Mouse (Mus musculus): Measurements from ENCODE around the gene Olfr53. TPM values are rescaled to one million over a fixed set of nuclear protein-coding genes. Genes with fewer than 3 reads are reported as not detected.
"Not testable (repeated sequence)": the region's sequence is repeated elsewhere in the genome, so short reads cannot be mapped to it uniquely, and the experiment has no call there.

Gene Olfr53
- polyA plus RNA-seq (2017; shearing (Covaris generic)) = not detected

- ATAC-seq = no peak
Measured at GRCm38 (mm10) chr7:140646152-140646551, at the start of gene Olfr53. TSS of gene Olfr53 (plus strand) at chr7:140646452.

GRCm38 (mm10) chr7:140600969-140601368, 45.3 kb upstream of the Olfr53 start, which contains the start of gene Olfr46:
TSS of gene Olfr46 (plus strand) at chr7:140601269.
- not testable (repeated sequence) for ATAC-seq

GRCm38 (mm10) chr7:140628670-140629069, 17.6 kb upstream of the Olfr53 start, which contains the start of gene Olfr61:
TSS of gene Olfr61 (plus strand) at chr7:140628970.
- ATAC-seq = not testable (repeated sequence)

GRCm38 (mm10) chr7:140630559-140630958, 15.7 kb upstream of the Olfr53 start:
- no peak for ATAC-seq

DNA sequence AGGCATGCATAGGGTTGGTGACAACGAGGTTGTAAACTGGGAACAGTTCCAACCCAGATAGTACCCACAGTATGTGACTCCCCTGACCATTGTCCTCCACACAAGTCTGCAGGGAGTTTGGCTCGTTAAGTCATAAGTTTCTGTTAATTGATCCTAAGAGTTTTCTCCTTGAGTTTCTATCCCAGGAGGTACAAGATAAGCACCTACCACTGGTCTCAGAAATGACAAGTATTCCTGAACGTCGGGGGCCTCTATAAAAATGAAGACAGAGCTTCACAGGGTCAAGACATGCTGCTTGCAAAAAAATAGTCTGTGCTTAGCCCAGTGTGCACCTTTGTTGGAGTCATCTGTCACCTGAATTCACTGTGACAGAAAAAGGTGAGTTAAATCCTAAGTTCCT, 13.4 kb downstream of the Olfr53 start, which contains the start of gene Olfr539:
Gene Olfr539, plus strand, starts transcription at position 301 of the 400 bp plus-strand sequence.
- no peak for ATAC-seq

GRCm38 (mm10) chr7:140670693-140671092, 24.4 kb downstream of the Olfr53 start:
- not testable (repeated sequence) for ATAC-seq

- no peak for ATAC-seq
Measured at GRCm38 (mm10) chr7:140675863-140676262, 29.6 kb downstream of the Olfr53 start.

- ATAC-seq = not testable (repeated sequence)
Measured at GRCm38 (mm10) chr7:140679591-140679990, 33.3 kb downstream of the Olfr53 start.

DNA sequence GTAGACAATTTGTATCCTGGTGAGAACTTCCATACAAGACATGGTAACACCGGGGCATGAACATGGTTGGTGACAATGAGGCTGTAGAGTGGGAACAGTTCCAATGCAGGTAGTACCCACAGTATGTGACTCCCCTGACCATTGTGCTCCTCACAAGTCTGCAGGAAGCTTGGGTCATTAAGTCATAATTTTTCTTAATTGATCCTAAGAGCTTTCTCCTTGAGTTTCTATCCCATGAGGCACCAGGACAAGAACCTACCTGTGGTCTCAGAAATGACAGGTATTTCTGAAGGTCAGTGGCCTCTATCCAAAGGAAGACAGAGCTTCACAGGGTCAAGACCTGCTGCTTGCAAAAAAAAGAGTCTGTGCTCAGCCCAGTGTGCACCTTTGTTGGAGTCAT, 35.4 kb downstream of the Olfr53 start, which contains the start of gene Olfr45:
Gene Olfr45, plus strand, starts transcription at position 301 of the 400 bp plus-strand sequence.
- no peak for ATAC-seq

GRCm38 (mm10) chr7:140696967-140697366, 50.7 kb downstream of the Olfr53 start, which contains the start of gene Olfr541:
TSS of gene Olfr541 (plus strand) at chr7:140697267.
- ATAC-seq = no peak

Other genes with a start within 250 kb of the Olfr53 start
- not detected for gene Olfr531, start 243.5 kb upstream of the Olfr53 start, polyA plus RNA-seq (2017; shearing (Covaris generic))
- not detected for gene Olfr532, start 224.8 kb upstream of the Olfr53 start, polyA plus RNA-seq (2017; shearing (Covaris generic))
- under 1 TPM in 1 of 3 experiments, not detected in 2; 0.19 TPM for gene Olfr533, start 183.1 kb upstream of the Olfr53 start, polyA plus RNA-seq (2017; shearing (Covaris generic))
- gene Olfr535, start 162.2 kb upstream of the Olfr53 start, polyA plus RNA-seq (2017; shearing (Covaris generic)) = not detected
- not detected for gene Olfr536, start 139.1 kb upstream of the Olfr53 start, polyA plus RNA-seq (2017; shearing (Covaris generic))
- not detected for gene Olfr538, start 78.6 kb upstream of the Olfr53 start, polyA plus RNA-seq (2017; shearing (Covaris generic))
- under 1 TPM in 1 of 3 experiments, not detected in 2; 0.08 TPM for gene Olfr46, start 45.2 kb upstream of the Olfr53 start, polyA plus RNA-seq (2017; shearing (Covaris generic))
- not detected for gene Olfr61, start 17.5 kb upstream of the Olfr53 start, polyA plus RNA-seq (2017; shearing (Covaris generic))
- under 1 TPM in 1 of 3 experiments, not detected in 2; 0.05 TPM for gene Olfr539, start 13.5 kb downstream of the Olfr53 start, polyA plus RNA-seq (2017; shearing (Covaris generic))
- under 1 TPM in 1 of 3 experiments, not detected in 2; 0.05 TPM for gene Olfr45, start 35.5 kb downstream of the Olfr53 start, polyA plus RNA-seq (2017; shearing (Covaris generic))
- not detected for gene Olfr541, start 50.8 kb downstream of the Olfr53 start, polyA plus RNA-seq (2017; shearing (Covaris generic))
- gene Cyp2e1, start 117.3 kb downstream of the Olfr53 start, polyA plus RNA-seq (2017; shearing (Covaris generic)) = not detected
- gene Syce1, start 141.4 kb downstream of the Olfr53 start, polyA plus RNA-seq (2017; shearing (Covaris generic)) = not detected
- under 1 TPM in 2 of 3 experiments, not detected in 1; 0.40 TPM for gene Zfp941, start 175.7 kb downstream of the Olfr53 start, polyA plus RNA-seq (2017; shearing (Covaris generic))
- gene Urah, start 188.6 kb downstream of the Olfr53 start, polyA plus RNA-seq (2017; shearing (Covaris generic)) = not detected
- gene Scgb1c1, start 199.1 kb downstream of the Olfr53 start, polyA plus RNA-seq (2017; shearing (Covaris generic)) = not detected
- gene Odf3, start 201.4 kb downstream of the Olfr53 start, polyA plus RNA-seq (2017; shearing (Covaris generic)) = not detected
- not detected for gene Gm45785, start 209.9 kb downstream of the Olfr53 start, polyA plus RNA-seq (2017; shearing (Covaris generic))
- gene Ric8a, start 210.5 kb downstream of the Olfr53 start, polyA plus RNA-seq (2017; shearing (Covaris generic)) = 10 to 100 TPM; 57.0 to 69.1 (median 66.3) TPM
- gene Bet1l, start 211.1 kb downstream of the Olfr53 start, polyA plus RNA-seq (2017; shearing (Covaris generic)) = 10 to 100 TPM; 43.0 to 59.7 (median 53.0) TPM
- gene Psmd13, start 235.5 kb downstream of the Olfr53 start, polyA plus RNA-seq (2017; shearing (Covaris generic)) = 100 to 1,000 TPM in 2 of 3 experiments, 10 to 100 TPM in 1; 98.5 to 206 (median 105) TPM
- gene Sirt3, start 235.9 kb downstream of the Olfr53 start, polyA plus RNA-seq (2017; shearing (Covaris generic)) = 10 to 100 TPM in 2 of 3 experiments, 1 to 10 TPM in 1; 9.1 to 10.8 (median 10.6) TPM